Mouse (Mus musculus) neural tube, embryonic 10.5 days (tissue): Measurements from ENCODE around the gene E2f3.

ENCODE experiments used
- DNase-seq: peaks from one replicate; pipeline ENCODE4 v3.0.0-alpha.2; 2017; ENCODE audit warnings: low spot score; ENCODE audit errors: extremely low spot score

The E2f3 gene

GRCm38 (mm10) chr13:29985855-29986755 lies at the start of gene E2f3:
TSS of gene E2f3 (minus strand) at chr13:29986063.
- DNase-seq = peak; percentile 95

- no peak for DNase-seq
These were observed 48.7 kb upstream of the E2f3 start for GRCm38 (mm10) chr13:30034540-30034939.

DNA sequence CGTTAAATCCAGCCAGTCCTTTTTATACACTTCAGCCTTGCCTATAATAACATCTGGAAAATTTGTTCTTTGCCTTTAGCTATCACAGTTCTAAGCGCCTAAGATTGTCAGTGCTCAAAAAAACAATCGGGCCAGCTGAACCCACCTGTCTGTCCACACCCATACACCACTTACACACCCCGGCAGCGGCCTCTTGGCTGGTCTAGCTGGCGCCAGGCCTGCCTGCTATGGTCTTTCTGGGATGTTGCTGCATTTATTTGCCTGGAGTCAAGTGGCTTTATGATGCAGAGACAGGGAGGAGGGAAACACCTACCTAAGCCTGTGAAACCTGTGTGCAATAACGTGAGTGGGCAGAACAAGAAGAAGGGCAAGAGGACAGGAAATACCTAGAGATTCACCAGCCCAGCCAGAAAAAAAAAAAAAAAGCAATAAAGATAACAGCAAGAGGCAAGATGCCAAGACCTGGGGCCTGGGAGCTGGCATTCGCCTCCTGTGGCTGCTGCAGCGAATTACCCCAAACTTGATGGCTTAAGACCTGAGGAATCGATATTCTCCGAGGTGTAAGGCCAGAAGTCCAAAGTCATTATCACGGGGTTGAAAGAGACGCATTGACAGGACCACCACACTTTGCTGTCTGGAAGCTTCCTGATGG lies 45.9 kb upstream of the E2f3 start:
- no peak for DNase-seq

DNA sequence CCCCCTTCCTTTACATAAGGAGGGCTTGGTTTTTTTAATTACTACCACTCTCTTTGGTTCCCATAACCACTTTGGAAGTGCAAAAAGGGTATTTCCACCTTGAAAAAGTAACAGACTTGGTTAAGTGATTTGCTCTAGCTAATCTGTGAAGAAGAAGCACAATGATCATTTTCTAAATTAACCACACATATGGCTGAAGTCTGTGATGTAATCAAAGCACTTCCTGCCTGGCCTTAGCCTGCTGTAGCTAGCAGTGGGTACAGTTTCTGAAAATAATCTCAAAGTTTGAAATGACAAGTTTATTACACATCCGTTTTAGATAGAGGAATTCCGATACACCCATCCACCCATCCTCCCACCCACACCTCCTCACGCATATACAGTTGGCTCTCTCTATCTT lies 42.0 kb upstream of the E2f3 start:
- no peak for DNase-seq

DNA sequence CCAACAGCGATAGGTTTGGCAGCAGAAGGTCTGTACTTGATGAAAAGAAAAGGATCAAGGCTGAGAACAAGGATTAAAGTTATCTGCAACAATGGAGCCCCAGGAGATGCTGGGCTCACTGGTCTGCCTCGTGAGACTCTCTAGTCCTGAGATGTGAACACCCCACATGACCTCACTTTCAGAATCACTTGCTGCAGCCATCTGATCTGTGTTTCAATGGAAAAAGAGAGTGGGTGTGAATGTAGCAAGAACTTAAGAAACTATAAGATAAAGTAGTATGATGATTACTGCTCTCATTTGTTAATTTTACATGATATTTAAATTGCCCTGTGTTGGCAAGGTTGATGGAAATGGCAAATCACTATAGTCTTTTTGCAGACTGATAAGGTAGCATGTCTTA lies 36.6 kb upstream of the E2f3 start:
- DNase-seq = no peak

GRCm38 (mm10) chr13:30018573-30018972 lies 32.7 kb upstream of the E2f3 start:
- DNase-seq = no peak

DNA sequence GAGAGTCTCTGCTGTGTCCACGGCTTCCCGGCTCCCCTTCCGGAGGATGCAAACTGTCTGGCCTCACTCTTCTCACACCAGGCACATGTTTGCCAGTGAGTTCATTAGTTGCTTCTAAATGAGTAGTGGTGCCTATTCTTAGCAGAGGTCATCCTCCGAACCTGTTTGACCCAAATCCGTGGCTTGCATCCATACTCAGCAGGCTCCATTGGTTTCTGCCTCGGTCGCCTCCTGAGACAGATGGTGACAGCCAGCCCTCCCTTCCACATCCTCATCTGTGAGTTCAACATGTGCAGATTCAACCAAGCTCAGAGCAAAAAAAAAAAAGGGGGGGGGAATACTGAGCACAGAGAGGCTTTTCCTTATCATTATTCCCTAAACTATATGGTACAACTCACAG lies 31.7 kb upstream of the E2f3 start:
- no peak for DNase-seq

DNA sequence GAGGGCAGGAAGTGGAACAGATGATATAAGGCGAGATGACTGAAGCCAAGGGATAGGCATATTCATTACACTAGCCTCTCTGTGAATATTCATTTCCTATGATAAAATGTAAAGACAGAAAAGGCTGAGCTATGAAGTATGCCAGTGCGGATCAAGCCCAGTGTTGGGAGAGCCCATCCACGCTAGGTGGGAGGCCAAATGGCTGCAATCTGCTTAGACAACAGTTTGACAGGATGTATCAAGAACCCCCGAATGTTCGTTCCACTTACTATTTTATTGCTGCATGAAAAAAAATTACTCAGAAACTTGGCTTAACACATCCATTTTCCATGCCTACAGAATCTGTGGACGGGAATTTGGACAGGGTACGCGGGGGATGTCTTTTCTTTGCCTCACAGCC lies 28.7 kb upstream of the E2f3 start:
- DNase-seq = no peak

DNA sequence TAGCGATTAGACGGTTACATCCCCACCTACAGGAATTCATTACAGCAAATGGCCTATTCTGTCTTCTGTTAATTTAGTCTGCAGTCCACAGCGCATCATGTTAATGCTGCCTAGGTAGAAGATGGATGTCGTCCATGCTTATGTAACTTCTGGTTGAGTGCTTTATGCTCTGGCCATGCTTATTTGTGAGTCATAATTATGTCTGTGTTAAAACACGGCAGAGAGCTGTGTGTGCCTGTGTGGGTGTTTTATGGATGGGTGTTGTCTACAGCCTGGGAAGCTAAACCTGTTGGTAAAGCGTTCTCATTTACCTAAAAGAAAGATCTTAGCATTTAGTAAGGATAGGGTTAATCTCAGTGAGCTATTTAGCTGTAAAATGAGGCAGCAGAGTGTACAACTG lies 26.4 kb upstream of the E2f3 start:
- no peak for DNase-seq

DNA sequence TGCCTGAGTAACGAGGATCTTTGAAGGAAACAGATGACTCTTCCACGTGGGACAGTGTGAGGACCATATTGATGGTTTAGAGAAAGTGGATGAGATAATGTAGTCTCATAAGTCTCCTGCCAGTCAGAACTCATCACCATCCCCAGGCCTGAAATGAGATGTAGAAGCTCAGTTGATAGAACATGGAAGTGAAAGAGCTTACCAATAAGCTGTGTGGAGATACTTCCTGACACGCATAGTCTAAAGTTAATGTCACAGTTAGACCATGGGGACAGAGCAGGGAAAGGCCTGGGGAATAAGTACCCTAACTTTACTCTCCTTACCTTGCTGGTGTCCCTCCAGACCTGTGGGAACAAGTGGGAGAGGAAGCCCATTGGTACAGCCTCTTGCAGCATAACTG lies 22.9 kb upstream of the E2f3 start:
- no peak for DNase-seq

GRCm38 (mm10) chr13:30005422-30005821 lies 19.6 kb upstream of the E2f3 start:
- no peak for DNase-seq

DNA sequence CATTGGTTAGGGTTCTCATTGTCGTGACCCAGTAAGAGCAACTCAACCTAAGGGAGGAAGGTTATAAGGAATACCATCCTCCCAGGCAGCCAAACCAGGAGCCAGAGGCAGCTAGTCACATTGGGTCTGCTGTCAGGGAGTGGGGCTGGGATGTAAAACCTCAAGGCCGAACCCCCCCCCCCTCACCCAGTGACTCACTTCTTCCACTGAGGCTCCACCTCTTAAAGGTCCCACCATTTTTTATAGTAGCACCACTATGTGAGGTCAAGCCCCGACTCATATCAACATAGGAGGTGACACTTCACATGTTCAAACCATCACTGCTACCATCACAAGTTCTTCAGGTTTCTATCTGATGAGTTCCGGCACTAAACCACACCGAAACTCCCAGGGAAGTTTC lies 19.0 kb upstream of the E2f3 start:
- DNase-seq = no peak

DNA sequence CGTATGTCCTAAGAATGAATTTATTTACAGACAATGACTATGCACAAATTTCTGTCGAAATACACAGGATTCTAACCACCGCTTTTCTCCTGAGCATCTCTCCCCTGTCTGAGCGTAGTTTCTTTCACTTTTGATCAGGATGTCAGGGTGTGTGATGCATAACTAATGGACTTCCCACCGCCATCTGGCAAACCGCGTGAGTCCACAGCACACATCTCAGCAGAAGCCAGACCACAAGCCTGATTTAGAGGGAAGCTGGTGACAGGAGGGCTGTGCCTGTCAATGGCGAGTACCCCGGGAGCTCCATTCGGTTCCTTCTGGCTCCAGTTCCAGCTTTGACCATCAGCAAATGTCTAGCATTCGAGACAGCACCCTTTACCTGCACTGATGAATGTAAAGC lies 17.3 kb upstream of the E2f3 start:
- DNase-seq = no peak

GRCm38 (mm10) chr13:30001041-30001440 lies 15.2 kb upstream of the E2f3 start:
- peak; percentile 48 for DNase-seq

DNA sequence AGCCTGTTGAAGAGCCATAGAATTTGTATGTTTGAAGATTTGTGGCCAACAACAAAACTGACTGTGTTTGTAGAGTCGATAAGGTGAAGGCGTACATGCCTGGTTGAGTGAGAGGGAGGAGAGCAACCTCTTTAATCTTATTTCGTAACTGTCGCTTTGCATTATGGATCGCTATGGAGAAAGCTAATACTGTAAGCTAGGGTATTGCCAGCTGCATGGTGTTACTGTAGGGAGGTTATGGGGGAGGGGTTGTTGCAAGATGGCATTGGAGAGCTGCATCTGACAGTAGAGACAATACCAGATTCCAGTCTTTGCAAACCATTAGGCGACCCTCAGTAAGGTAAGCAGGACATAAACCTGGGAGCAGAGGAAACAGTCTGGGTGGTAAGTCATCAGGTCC lies 2.1 kb upstream of the E2f3 start:
- DNase-seq = no peak

DNA sequence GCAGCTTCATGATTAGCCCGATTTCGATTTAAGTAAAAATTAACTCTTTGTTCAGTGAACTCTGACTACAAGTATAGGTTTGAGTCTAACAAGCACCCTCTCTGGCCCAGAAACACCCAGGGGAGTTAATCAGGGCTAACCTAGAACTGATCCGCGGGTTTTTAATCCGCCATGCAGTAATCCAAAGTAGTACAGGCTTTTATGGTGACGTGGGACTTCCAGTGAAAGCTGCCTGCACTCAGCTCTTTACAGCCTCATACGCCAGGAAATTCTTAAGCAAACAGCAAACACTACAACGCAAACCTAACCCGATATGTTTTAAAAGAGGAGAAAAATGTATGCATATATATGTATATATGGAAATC lies 875 bp upstream of the E2f3 start:
- DNase-seq = no peak

DNA sequence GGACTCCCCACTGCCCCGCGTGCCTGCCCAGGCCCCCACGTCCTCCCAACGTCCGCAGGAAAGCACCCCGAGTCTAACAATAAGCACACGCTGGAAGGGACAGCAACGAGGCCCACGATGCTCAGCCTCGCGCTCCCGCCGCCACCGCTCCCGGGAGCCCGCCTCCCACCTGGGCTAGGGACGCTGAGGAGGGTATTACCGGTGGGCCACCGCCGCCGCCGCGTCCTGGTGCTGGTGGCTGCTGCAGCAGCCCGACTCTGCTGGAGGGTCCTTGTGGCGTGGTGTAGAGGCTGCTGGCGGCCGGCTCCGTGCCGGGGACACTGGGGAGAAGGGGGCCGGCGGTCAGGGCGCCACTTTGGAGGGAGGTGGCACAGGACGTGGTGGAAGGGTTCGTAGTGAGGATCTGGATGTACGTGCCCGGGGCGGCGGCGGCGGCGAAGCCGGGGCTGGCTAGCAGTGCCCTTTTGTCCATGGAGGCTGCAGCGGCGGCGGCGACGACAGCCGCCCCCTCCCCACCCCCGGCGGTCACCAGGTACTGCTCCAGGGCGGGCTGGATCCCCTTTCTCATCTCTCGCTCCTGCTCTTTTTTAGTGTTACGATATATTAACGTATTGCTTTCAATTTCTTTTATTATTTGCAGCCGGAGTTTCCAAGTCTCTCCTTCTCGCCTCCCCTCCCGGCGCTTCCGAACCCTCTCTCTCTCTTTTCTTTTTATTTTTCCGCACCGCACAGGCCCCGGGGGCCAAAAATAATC lies 585 bp downstream of the E2f3 start:
- DNase-seq = peak; percentile 69

GRCm38 (mm10) chr13:29984286-29985100 lies 1.4 kb downstream of the E2f3 start:
- DNase-seq = peak; percentile 82

DNA sequence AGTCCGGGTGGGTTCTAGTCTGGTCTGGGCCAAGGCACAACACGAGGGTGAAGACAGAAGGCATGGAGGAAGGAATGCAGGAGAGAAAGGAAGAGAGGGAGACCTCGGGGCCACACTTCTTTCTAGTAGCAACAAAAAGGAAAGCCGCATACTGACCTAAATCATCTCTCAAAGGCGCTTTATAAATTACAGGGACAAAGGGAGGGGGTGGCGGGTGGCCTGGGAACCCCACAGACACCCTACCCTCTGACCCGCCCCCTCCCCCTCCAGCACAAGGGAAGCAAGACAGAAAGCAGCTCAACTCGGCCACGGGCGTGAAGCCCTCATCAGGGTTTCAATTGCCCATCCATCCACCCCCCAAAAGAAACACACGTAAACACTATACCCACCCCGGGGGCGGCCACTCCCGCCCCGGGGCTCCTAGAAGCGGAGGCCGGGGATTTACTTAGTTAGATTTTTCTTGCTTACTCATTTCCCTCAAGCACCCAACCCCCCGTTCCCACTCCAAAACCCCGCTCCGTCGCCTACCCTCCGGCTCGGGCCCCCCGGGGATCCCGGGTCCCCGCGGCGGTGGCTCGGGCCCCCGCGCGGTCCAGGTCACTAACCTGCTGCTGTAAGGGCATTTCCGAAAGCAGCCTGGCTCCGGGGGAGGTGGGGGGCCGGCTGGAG lies 2.2 kb downstream of the E2f3 start:
- DNase-seq = peak; percentile 67

DNA sequence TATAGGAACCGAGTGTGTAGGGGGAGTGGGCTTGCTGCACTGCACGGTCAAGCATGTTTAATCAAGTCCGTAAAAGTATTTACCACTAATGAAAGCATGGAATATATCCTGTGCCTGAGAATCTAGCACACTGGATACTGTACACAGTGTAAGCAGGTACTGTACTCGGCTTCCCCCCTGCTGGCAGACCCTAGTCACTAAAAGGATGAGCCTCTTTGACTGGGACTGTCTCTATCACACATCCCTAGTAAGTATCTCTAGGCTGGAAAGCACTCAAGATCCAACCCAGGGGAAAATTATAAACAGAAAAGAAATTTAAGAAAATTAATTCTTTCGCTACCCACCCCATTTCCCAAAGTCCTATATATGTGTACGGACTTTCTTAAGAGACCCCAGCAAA lies 2.8 kb downstream of the E2f3 start:
- DNase-seq = peak; percentile 23

DNA sequence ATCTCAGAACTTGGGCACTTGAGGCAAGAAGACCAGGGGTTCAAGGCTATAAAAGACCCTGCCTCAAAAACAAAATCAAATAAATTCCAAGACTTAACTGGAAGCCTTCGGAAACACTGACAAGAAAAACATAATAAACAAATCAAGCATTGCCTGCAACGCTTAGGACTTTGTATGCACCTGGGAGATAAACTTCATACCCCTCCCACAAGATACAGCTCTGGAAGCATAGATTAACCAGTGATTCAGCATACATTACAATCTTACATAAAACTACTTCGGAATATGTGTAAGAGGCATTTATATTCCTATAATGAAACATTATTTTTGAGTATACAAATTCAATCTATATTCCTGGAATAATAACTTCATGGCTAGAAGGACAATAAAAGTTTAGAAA lies 3.5 kb downstream of the E2f3 start:
- no peak for DNase-seq
